14 mouse cellular contexts compared by ENCODE assay signal in genomic region chr11:110815206-110815605, GRCm38 (mm10).
DNase-seq lines count a peak whose midpoint lies in the region.
"Had no signal": no experiment of that assay in that cellular context is flagged by ENCODE, and none has a peak within 500 bp of the region (broad histone marks: within the 10 kb centered on the region; RNA-seq: fewer than 3 reads in every experiment).

No protein-coding gene starts in this region.

- no peak overlapping the region for H3K4me3 ChIP-seq in heart, embryonic 10.5 days
- H3K4me3 ChIP-seq: erythroblast, embryonic 14.5 days; limb, embryonic 15.5 days; neural tube, embryonic 13.5 days had no signal

- H3K4me1 ChIP-seq in heart, embryonic 10.5 days: 0 out of 2 replicates have a peak, but pooled peaks cover 2% of the 10 kb centered on the region
- H3K4me1 ChIP-seq: neural tube, embryonic 13.5 days had no signal

- WGBS in heart, embryonic 10.5 days: 71% methylated on average over 7 of the region's 7 CpGs

- DNase-seq in heart, adult 11 months: peak; percentile 88
- no peak for DNase-seq in heart, embryonic 10.5 days (ENCODE audit: low spot score)
- DNase-seq in brain, adult 2 months (ENCODE audit: low read depth, low spot score): peak; percentile 4
- peak; percentile 5 for DNase-seq in gastrocnemius, postnatal 10 days
- DNase-seq in kidney, postnatal 10 days: peak; percentile 36
- DNase-seq in spleen, postnatal 36 days (ENCODE audit: low spot score in 2 of 2): no peak
- DNase-seq in frontal cortex, postnatal 25 days (ENCODE audit: low spot score in 2 of 2): no peak
- DNase-seq: cerebellum, adult 11 months; lung, adult 18-20 months; right cerebral cortex, postnatal 25 days; thymus, postnatal 25 days had no signal

- no peaks in the 10 kb centered on the region for H3K27me3 ChIP-seq in heart, embryonic 10.5 days (ENCODE audit: insufficient read depth, poor library complexity, severe bottlenecking)
- H3K27me3 ChIP-seq: limb, embryonic 15.5 days; neural tube, embryonic 13.5 days had no signal

- H3K36me3 ChIP-seq in heart, embryonic 10.5 days: no peaks in the 10 kb centered on the region
- H3K36me3 ChIP-seq: limb, embryonic 15.5 days; neural tube, embryonic 13.5 days had no signal

- no peak overlapping the region for H3K27ac ChIP-seq in heart, embryonic 10.5 days
- H3K27ac ChIP-seq: limb, embryonic 15.5 days; neural tube, embryonic 13.5 days had no signal

- H3K9me3 ChIP-seq in heart, embryonic 10.5 days: no peaks in the 10 kb centered on the region
- H3K9me3 ChIP-seq: limb, embryonic 15.5 days; neural tube, embryonic 13.5 days had no signal

Comparison
In these comparisons a context has a peak if more than half of its experiments do, and no peak if none do; other contexts are left out.
1. DNase-seq: peak in heart, adult 11 months (single experiment), brain, adult 2 months (single experiment), gastrocnemius, postnatal 10 days (single experiment) and kidney, postnatal 10 days (single experiment); none in heart, embryonic 10.5 days (single experiment), spleen, postnatal 36 days (0 of 2) and frontal cortex, postnatal 25 days (0 of 2).